Mouse (Mus musculus) MEL (cell line): Measurements from ENCODE around the gene Irf2bp2.
"Not testable (repeated sequence)": the region's sequence is repeated elsewhere in the genome, so short reads cannot be mapped to it uniquely, and the experiment has no call there.

Experiments used
- CTCF ChIP-seq, 3 experiments: IDR thresholded peaks in 2 of 3; conservative IDR thresholded peaks in 1 of 3; 2 replicates each; pipeline ENCODE4 v1.5.1; 2011 to 2012; ENCODE audit warnings: low read length in 3 of 3, low read depth in 2 of 3, mild to moderate bottlenecking in 2 of 3, improper control_type of control experiment in 1 of 3, inconsistent platforms in 1 of 3, mixed read lengths in 1 of 3, moderate library complexity in 1 of 3; ENCODE audit not compliant: control insufficient read depth in 1 of 3, insufficient read depth in 1 of 3, poor library complexity in 1 of 3, severe bottlenecking in 1 of 3
- ZC3H11A ChIP-seq: IDR thresholded peaks from 2 replicates; pipeline ENCODE4 v1.6.1; 2012; ENCODE audit warnings: low read depth, mild to moderate bottlenecking, inconsistent platforms, low read length, improper control_type of control experiment

DNA sequence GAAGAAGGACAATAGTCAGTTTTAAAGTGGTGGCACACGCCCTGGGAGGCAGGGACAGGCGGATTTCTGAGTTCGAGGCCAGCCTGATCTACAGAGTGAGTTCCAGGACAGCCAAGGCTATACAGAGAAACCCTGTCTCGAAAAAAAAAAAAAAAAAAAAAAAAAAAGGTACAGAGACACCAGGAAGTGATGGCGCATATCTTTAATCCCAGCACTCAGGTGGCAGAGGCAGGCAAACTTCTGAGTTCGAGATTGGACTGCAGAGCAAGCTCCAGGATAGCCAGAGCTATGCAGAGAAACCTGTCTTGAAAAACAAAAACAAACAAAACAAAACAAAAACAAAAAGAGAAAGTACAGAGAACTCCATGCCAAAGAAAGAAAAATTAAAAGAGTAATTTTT, 6.6 kb upstream of the Irf2bp2 start:
- TF ChIP-seq ZC3H11A; CTCF (IDR thresholded peaks at IDR 0.05 in 2 of 3, conservative IDR thresholded peaks at IDR 0.05 in 1 of 3; ENCODE audit: control insufficient read depth in 1 of 3, insufficient read depth in 1 of 3, low read depth in 2 of 3, low read length in 3 of 3, poor library complexity in 1 of 3, severe bottlenecking in 1 of 3): not testable (repeated sequence)
